Mouse (Mus musculus) cortical plate, adult 2 months (tissue): ENCODE results near the gene Zbtb40. TPM values are rescaled to one million over a fixed set of nuclear protein-coding genes. Genes with fewer than 3 reads are reported as not detected.
A peak's percentile ranks its signal among the peaks of the same experiment; 100 is the strongest.

Experiments used
- H3K27ac ChIP-seq: fragments of 200-500 bp; 2 replicates; pipeline ENCODE4 v1.5.1; 2012; ENCODE audit warnings: low read length, control low read depth, inconsistent platforms; ENCODE audit not compliant: insufficient read depth
- H3K4me1 ChIP-seq: fragments of 200-500 bp; 2 replicates; pipeline ENCODE4 v1.6.1; 2011; ENCODE audit warnings: low read length; ENCODE audit not compliant: control insufficient read depth, insufficient read depth
- H3K4me3 ChIP-seq: fragments of 200-500 bp; 2 replicates; pipeline ENCODE4 v1.5.1; 2011; ENCODE audit warnings: mild to moderate bottlenecking, low read length, control low read depth; ENCODE audit not compliant: insufficient read depth
- CTCF ChIP-seq: fragments of 200-500 bp; IDR thresholded peaks from 2 replicates; pipeline ENCODE4 v1.5.1; 2011; ENCODE audit warnings: mild to moderate bottlenecking, control low read depth, low read length; ENCODE audit not compliant: insufficient read depth; ENCODE audit errors: extremely low read depth
- POLR2A ChIP-seq: fragments of 200-500 bp; IDR thresholded peaks from 2 replicates; pipeline ENCODE4 v1.6.1; 2011; ENCODE audit warnings: mild to moderate bottlenecking, low read length, control low read depth; ENCODE audit not compliant: insufficient read depth; ENCODE audit errors: extremely low read depth
- polyA plus RNA-seq: library from polyadenylated mRNA; depleted of rRNA; stranded (reverse); fragments of >200 nt; gene quantifications from 2 replicates; pipeline ENCODE4 v1.2.3, GENCODE M21; 2012

Gene Zbtb40
- polyA plus RNA-seq, 1 experiment: 7.3 TPM

DNA sequence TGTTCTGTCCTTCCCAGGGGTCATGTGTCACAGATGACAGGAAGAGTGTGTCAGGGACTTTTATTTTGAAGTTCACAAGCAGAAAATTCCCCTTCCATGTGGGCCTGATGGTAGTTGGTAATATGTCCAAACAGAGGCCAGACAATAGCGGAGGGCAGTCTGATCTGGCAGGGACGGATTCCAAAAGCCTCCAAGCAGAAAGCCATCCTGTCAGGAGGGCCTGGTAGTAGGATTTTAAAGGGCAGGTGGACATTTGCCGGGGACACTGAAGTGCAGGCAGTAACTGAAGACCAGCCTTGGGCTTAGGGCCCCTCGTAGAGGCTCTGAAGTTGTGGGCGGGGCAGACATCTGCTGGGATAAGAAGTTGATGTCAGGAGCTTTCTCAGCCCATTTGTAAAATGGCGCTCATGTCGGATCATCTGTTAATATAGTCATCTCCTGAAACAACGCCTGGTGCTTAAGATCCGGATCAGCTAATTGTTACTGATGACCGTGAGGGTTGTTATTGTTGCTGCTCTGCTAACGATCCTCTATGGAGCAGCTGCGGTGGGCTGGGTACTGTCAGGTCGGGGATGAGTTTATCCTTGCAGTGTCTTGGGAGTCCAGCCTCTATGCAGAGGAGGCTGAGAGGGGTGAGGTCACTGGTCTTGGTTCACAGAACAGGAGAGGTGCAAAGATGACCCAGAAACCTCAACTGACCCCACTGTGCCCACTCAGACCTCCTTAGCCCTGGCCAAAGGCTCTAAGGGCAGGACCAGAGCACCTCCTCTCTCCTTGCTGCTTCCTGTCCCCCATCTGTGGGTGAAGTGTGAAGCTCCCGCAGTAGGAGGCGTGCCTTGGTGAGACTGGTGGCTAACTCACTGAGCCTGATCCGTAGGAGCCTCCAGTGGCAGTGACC, 81.9 kb downstream of the Zbtb40 start:
- Histone ChIP-seq H3K27ac (no peak overlapping the region), H3K4me1 (no peaks in the 10 kb centered on the region), H3K4me3 (no peak overlapping the region)
- TF ChIP-seq POLR2A (no peak), CTCF (no peak)

DNA sequence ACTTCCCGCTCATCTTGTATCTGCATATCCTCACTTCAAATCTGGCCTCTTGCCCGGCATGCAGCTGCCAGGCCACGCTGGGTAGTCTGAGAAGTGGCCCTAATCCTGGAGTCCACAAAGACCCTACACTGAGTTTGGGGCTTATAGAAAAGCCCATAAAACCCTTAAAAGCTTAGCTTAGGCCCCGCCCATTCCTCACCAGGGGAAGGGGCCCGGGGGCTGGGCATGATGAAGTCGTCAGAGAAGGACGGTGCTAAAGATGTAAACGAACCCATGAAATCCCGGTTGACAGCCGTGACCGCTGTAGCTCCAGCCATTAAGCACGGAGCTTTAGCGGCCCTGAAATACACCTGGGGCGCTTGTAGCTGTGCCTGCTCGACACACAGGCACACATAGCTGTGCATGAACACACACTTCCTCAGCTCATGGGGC, 83.6 kb downstream of the Zbtb40 start:
- H3K4me3 ChIP-seq: no peak overlapping the region
- H3K4me1 ChIP-seq: no peaks in the 10 kb centered on the region
- TF ChIP-seq CTCF (no peak), POLR2A (no peak)
- H3K27ac ChIP-seq: no peak overlapping the region

DNA sequence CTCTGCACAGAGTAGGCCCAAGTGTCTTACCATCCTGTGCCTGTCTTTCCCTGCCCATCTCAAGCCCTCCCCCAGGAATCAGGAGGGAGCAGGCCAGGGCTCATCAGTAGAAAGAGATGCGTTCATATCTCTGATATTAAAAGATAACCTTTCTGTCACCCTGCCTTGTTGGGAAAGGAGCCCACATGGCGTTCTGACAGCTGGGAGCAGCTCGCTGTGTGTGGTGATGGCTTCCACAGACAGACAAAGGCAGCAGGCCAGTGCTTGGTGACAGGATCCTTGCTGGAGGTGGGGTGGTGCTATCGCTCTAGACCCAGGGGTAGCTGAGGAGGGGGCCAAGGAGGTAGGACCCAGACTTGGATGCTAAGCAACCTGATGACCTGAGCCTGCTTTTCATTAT, 86.2 kb downstream of the Zbtb40 start:
- H3K4me3 ChIP-seq: no peak overlapping the region
- TF ChIP-seq POLR2A: no peak
- TF ChIP-seq CTCF: no peak
- no peak overlapping the region for H3K27ac ChIP-seq
- no peaks in the 10 kb centered on the region for H3K4me1 ChIP-seq

DNA sequence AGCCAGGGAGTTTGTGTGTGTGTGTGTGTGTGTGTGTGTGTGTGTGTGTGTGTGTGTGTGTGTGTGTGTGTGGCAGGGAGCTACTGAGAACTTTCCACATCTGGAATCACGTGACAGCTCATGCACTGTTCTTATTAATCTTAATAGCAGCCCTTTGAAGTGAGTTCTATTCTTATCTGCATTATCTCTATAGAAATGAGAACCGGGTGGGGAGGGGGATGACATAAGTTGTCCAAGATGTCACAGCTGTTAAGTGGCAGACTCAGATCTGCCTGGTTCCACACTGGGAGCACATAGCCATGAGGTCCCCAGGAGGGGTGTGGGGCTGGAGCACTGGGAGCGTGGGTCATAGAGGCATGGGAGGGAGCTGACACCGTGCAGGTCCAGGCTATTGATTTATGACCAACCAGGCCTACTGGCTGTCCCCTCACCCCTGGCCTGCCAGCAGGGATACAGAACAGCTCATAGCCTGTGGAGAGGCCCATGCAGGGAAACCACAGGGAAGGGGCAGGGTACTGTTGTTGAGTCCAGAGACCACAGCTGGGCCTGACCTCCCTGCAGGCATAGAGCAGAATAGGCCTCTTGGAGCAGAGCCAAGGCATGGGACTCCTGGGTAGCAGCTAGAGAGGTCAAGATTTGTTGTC, 86.8 kb downstream of the Zbtb40 start:
- Histone ChIP-seq H3K4me1 (no peaks in the 10 kb centered on the region), H3K27ac (no peak overlapping the region), H3K4me3 (no peak overlapping the region)
- TF ChIP-seq CTCF (no peak), POLR2A (no peak)

DNA sequence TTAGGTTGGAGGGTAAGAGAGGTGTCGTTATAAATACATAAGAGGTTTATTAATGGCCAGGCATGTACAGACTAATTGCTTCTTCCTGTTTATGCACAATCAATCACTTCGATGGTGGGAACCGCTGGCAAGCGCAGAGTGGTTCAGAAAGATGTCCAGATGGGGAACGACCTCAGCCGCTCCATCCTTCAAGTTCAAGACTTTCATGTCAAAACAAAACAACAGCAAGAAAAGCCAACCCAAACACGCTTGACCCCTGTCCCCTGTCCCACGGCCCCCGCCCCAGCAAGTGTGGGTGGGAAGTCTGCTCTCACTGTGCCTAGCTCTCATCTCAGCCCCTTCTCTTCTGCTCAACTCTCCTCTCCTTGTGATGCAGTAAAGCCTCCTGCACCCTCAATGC, 88.0 kb downstream of the Zbtb40 start:
- Histone ChIP-seq H3K27ac (no peak overlapping the region), H3K4me1 (no peaks in the 10 kb centered on the region), H3K4me3 (no peak overlapping the region)
- TF ChIP-seq CTCF: no peak
- no peak for TF ChIP-seq POLR2A

DNA sequence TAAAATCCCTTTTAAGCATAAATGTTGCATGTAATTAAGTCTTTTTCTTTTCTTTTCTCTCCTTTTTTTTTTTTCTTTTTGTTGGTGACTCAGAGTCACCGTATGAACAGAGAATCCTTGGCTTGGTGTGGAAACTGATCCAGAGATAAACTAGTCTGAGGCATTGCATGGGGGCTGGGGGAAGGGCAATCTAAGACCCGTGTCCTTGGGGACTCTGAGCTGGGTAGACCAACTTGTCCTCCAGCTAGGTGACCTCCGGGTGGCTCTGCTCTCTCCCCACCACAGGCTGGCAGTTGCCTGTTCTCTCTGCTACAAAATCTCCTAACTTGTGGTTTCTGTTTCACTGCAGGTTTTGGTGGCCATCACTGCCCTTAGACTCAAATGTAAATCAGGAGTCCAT, 88.5 kb downstream of the Zbtb40 start:
- no peak overlapping the region for H3K4me3 ChIP-seq
- TF ChIP-seq CTCF: no peak
- TF ChIP-seq POLR2A: no peak
- no peaks in the 10 kb centered on the region for H3K4me1 ChIP-seq
- H3K27ac ChIP-seq: no peak overlapping the region

DNA sequence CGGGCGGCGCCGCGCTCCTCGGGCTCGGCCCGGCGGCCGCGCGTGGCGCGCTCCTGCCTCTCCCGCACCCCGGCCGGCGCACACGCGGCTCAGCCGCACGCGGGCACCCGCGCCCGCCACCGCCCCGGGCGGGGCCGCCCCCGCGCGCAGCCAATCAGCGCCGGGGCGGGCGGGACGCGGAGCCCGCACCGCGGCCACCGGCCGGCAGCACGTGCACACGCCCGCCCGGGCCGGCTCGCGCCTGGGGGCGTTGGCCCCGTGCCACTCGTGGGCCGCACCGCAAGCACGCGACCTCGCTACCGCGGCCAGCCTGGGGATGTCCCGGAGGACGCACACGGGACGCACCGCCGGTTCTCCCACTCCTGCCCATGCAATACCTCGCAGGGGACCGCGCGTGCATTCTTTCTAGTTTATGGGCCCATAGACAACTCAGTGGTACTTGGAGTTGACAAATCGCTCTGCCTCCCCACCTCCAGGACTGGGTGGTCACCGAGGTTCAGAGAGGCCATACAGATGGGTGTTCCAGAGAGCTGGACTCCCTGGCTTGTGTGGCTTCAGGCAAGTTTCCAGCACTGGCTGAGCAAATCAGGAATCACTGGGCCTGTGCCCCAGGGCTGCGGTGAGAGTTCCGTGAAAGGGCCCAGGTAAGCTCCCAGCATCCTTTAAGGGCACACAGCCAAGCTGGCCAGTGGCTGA, 91.7 kb downstream of the Zbtb40 start, which contains the start of gene Epha8:
Gene Epha8, minus strand, starts transcription at position 66 of the 696 bp plus-strand sequence.
- Histone ChIP-seq H3K4me3 (peak within 1 kb of the TSS; percentile 71), H3K27ac (no peak within 1 kb of the TSS), H3K4me1 (no peaks in the 10 kb centered on the region)
- TF ChIP-seq POLR2A: no peak
- no peak for TF ChIP-seq CTCF

DNA sequence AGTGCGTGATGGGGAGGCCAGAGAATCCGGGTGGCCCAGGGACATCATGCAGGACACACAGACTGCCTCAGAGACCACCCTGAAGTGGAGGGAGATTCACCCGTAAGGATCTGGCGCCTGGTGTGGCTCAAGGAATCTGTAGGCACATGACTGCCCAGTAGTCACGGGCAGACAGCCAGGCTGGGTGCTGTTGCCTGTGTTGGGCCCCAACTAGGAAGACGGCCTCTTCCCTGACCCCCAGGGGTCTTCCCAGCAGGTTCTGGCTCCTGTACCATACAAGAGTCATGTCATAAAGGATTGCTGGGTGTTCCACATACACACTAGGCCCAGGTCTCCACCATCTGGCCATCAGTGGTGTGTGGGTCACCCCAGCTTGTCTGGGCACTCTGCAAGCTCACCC, 94.0 kb downstream of the Zbtb40 start:
- H3K4me1 ChIP-seq: no peaks in the 10 kb centered on the region
- H3K4me3 ChIP-seq: no peak overlapping the region
- no peak for TF ChIP-seq CTCF
- no peak for TF ChIP-seq POLR2A
- H3K27ac ChIP-seq: no peak overlapping the region

DNA sequence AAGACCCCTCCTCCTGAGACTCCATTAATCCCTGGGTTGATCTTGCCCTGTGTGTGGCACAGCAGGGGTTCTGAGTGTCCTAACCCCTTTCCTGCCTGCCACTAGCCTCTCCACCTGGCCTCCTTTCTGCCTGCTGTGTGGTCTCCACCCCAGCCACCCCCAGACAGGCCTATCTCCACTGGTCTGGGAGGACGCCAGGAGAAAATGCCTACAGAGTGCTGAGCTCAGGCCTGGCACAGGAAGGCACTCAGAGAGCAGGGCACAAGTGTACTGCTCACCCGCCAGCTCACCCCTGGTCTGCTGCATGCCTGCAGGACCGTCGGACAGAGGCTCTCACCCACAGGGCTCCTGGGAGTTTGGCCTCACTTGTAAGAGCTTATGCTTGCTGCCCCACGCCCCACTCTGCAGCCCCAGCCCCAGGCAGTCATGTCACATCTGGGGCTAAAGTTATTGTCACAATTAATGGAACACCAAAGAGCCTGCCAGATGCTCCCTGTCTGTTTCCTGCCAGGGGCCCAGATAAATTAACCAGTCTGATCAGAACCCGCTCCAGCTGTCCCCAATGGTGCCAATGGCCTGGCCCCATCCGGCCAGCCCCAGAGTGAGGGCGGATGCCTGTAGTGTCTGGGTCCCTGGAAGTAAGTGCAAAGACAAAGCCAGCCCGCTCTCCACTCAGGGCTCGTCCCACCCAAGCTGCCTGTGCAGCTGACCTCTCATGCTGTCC, 99.2 kb downstream of the Zbtb40 start:
- TF ChIP-seq CTCF (no peak), POLR2A (no peak)
- H3K27ac ChIP-seq: no peak overlapping the region
- H3K4me1 ChIP-seq: no peaks in the 10 kb centered on the region
- no peak overlapping the region for H3K4me3 ChIP-seq

DNA sequence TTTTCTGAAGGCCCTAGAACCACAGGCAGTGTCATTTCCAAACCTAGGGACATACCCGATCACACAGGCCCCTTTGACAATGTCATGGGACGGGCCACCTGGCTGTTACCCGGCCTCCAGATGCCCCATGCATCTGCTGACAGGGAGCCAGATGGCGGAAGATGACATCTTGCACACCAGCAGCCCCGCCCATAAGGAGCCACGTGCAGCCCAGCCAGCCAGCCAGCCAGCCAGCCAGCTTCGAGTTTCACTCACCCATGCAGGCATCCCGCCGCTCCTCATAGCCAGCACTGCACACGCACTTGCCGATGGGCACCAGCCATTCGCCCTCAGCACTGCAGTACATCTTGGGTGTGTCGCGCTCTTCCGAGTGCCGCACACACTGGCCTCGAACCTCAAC, 103.2 kb downstream of the Zbtb40 start:
- H3K4me1 ChIP-seq: no peaks in the 10 kb centered on the region
- H3K4me3 ChIP-seq: no peak overlapping the region
- H3K27ac ChIP-seq: no peak overlapping the region
- TF ChIP-seq CTCF (no peak), POLR2A (no peak)
